Mouse (Mus musculus): Measurements from ENCODE around the gene Mrps22. TPM values are rescaled to one million over a fixed set of nuclear protein-coding genes. Genes with fewer than 3 reads are reported as not detected.

Mrps22 gene
- 54.1 TPM for polyA plus RNA-seq (2014; fragmentation: Illumina TruSeq; extraction: RNeasy Lipid Tissue Mini Kit (QIAGEN cat#74804); ENCODE audit: low read depth, low replicate concordance)

GRCm38 (mm10) chr9:98601156-98601836 lies at the start of gene Mrps22:
Gene Mrps22, minus strand, starts transcription at chr9:98601660.

GRCm38 (mm10) chr9:98563137-98564126 lies 38.0 kb downstream of the Mrps22 start, which contains the start of gene Copb2:
Gene Copb2, plus strand, starts transcription at chr9:98563721.

Other genes starting within 250 kb of the Mrps22 start
- 0.32 TPM for gene Rbp1, start 178.7 kb downstream of the Mrps22 start, polyA plus RNA-seq (2014; fragmentation: Illumina TruSeq; extraction: RNeasy Lipid Tissue Mini Kit (QIAGEN cat#74804); ENCODE audit: low read depth, low replicate concordance)
- 12.3 TPM for gene Rbp2, start 115.5 kb downstream of the Mrps22 start, polyA plus RNA-seq (2014; fragmentation: Illumina TruSeq; extraction: RNeasy Lipid Tissue Mini Kit (QIAGEN cat#74804); ENCODE audit: low read depth, low replicate concordance)
- gene Copb2, start 37.9 kb downstream of the Mrps22 start, polyA plus RNA-seq (2014; fragmentation: Illumina TruSeq; extraction: RNeasy Lipid Tissue Mini Kit (QIAGEN cat#74804); ENCODE audit: low read depth, low replicate concordance): 390 TPM
- gene Prr23a1, start 240.8 kb upstream of the Mrps22 start, polyA plus RNA-seq (2014; fragmentation: Illumina TruSeq; extraction: RNeasy Lipid Tissue Mini Kit (QIAGEN cat#74804); ENCODE audit: low read depth, low replicate concordance): not detected

Measured in sigmoid colon, adult 10 weeks (tissue).